Mouse (Mus musculus) CH12.LX (cell line): Measurements from ENCODE around the gene Sec31a. TPM values are rescaled to one million over a fixed set of nuclear protein-coding genes. Genes with fewer than 3 reads are reported as not detected.

Source experiments
- DNase-seq: peaks from one replicate; pipeline ENCODE4 v3.0.0-alpha.2; 2013; ENCODE audit errors: extremely low read depth
- H3K27ac ChIP-seq: 2 replicates; pipeline ENCODE4 v1.5.1; 2012; ENCODE audit warnings: low read depth, mild to moderate bottlenecking, control low read depth, moderate library complexity; ENCODE audit not compliant: insufficient read depth
- H3K27me3 ChIP-seq: replicated peaks from 2 replicates; pipeline ENCODE3; 2012; ENCODE audit warnings: inconsistent platforms
- H3K36me3 ChIP-seq, 2 experiments: replicated peaks in 1 of 2; 2 replicates each; pipeline versions ENCODE3 to v1.6.1; 2012; ENCODE audit warnings: inconsistent platforms in 1 of 2, low read length in 1 of 2, mild to moderate bottlenecking in 1 of 2, mixed read lengths in 1 of 2, moderate library complexity in 1 of 2; ENCODE audit not compliant: control insufficient read depth in 1 of 2, insufficient read depth in 1 of 2
- H3K4me1 ChIP-seq, 2 experiments: 2 replicates each; pipeline ENCODE4 v1.6.1; 2012; ENCODE audit warnings: inconsistent platforms in 1 of 2, moderate library complexity in 1 of 2; ENCODE audit not compliant: insufficient read depth in 2 of 2, control insufficient read depth in 1 of 2
- H3K4me2 ChIP-seq: 2 replicates; pipeline ENCODE4 v1.6.1; 2012; ENCODE audit warnings: low read depth, mild to moderate bottlenecking, control low read depth; ENCODE audit not compliant: poor library complexity, insufficient read depth, severe bottlenecking
- H3K4me3 ChIP-seq, 3 experiments: fragments of 150-350 bp in 1 of 3; sonication (generic) in 1 of 3; replicated peaks in 1 of 3; 2 replicates each; pipeline versions ENCODE3 to v1.5.1; 2011 to 2012; ENCODE audit warnings: low read depth in 2 of 3, low read length in 2 of 3, mild to moderate bottlenecking in 2 of 3, moderate library complexity in 2 of 3, control low read depth in 1 of 3, improper control_type of control experiment in 1 of 3, inconsistent platforms in 1 of 3, mixed read lengths in 1 of 3; ENCODE audit not compliant: poor library complexity in 1 of 3
- H3K79me2 ChIP-seq: replicated peaks from 2 replicates; pipeline ENCODE4 v1.6.1; 2012; ENCODE audit warnings: mild to moderate bottlenecking, moderate library complexity; ENCODE audit not compliant: control insufficient read depth, poor library complexity, insufficient read depth, severe bottlenecking; ENCODE audit errors: extremely low read depth
- H3K9ac ChIP-seq: 2 replicates; pipeline ENCODE4 v1.6.1; 2012; ENCODE audit warnings: low read depth, mild to moderate bottlenecking, control low read depth, moderate library complexity; ENCODE audit not compliant: insufficient read depth
- H3K9me3 ChIP-seq: replicated peaks from 2 replicates; pipeline ENCODE3; 2012; ENCODE audit warnings: low read length, inconsistent platforms, mixed read lengths
- BHLHE40 ChIP-seq: IDR thresholded peaks from 2 replicates; pipeline ENCODE4 v1.6.1; 2011; ENCODE audit warnings: mild to moderate bottlenecking, low read depth, low read length, improper control_type of control experiment
- CHD1 ChIP-seq: IDR thresholded peaks from 2 replicates; pipeline ENCODE4 v1.6.1; 2012; ENCODE audit warnings: low read depth, low read length, improper control_type of control experiment, inconsistent platforms
- CHD2 ChIP-seq: IDR thresholded peaks from 2 replicates; pipeline ENCODE4 v1.6.1; 2011; ENCODE audit warnings: low read length, improper control_type of control experiment
- E2F4 ChIP-seq: IDR thresholded peaks from 2 replicates; pipeline ENCODE4 v1.6.1; 2011; ENCODE audit warnings: low read depth, low read length, improper control_type of control experiment; ENCODE audit not compliant: insufficient replicate concordance
- EP300 ChIP-seq: IDR thresholded peaks from 2 replicates; pipeline ENCODE4 v1.6.1; 2011; ENCODE audit warnings: low read length, improper control_type of control experiment
- HCFC1 ChIP-seq: IDR thresholded peaks from 2 replicates; pipeline ENCODE4 v1.6.1; 2012; ENCODE audit warnings: low read depth, mild to moderate bottlenecking, inconsistent platforms, low read length, improper control_type of control experiment
- IRF4 ChIP-seq: IDR thresholded peaks from 2 replicates; pipeline ENCODE4 v1.6.1; 2014; ENCODE audit warnings: low read depth, mild to moderate bottlenecking, inconsistent platforms, low read length, improper control_type of control experiment
- JUND ChIP-seq: conservative IDR thresholded peaks from 2 replicates; pipeline ENCODE4 v1.6.1; 2011; ENCODE audit warnings: low read depth, low read length, improper control_type of control experiment
- MAZ ChIP-seq: IDR thresholded peaks from 2 replicates; pipeline ENCODE4 v1.6.1; 2012; ENCODE audit warnings: low read depth, mild to moderate bottlenecking, inconsistent platforms, low read length, improper control_type of control experiment, moderate library complexity
- MEF2A ChIP-seq: IDR thresholded peaks from 2 replicates; pipeline ENCODE4 v1.6.1; 2014; ENCODE audit warnings: low read depth, mild to moderate bottlenecking, inconsistent platforms, low read length, improper control_type of control experiment, borderline replicate concordance
- MXI1 ChIP-seq: IDR thresholded peaks from 2 replicates; pipeline ENCODE4 v1.6.1; 2011; ENCODE audit warnings: mild to moderate bottlenecking, low read depth, low read length, improper control_type of control experiment
- MYC ChIP-seq: IDR thresholded peaks from 2 replicates; pipeline ENCODE4 v1.6.1; 2011; ENCODE audit warnings: low read depth, mild to moderate bottlenecking, improper control_type of control experiment, low read length
- NELFE ChIP-seq: IDR thresholded peaks from 2 replicates; pipeline ENCODE4 v1.6.1; 2011; ENCODE audit warnings: low read depth, low read length, improper control_type of control experiment
- POLR2AphosphoS2 ChIP-seq: IDR thresholded peaks from 2 replicates; pipeline ENCODE4 v1.6.1; 2011; ENCODE audit warnings: low read depth, low read length, improper control_type of control experiment
- SIN3A ChIP-seq: IDR thresholded peaks from 2 replicates; pipeline ENCODE4 v1.6.1; 2012; ENCODE audit warnings: low read length, improper control_type of control experiment, inconsistent platforms
- TBP ChIP-seq: conservative IDR thresholded peaks from 2 replicates; pipeline ENCODE4 v1.6.1; 2011; ENCODE audit warnings: low read depth, low read length, improper control_type of control experiment
- TCF12 ChIP-seq: IDR thresholded peaks from 2 replicates; pipeline ENCODE4 v1.6.1; 2014; ENCODE audit warnings: low read depth, mild to moderate bottlenecking, inconsistent platforms, low read length, improper control_type of control experiment
- ZC3H11A ChIP-seq: IDR thresholded peaks from 2 replicates; pipeline ENCODE4 v1.6.1; 2012; ENCODE audit warnings: low read depth, mild to moderate bottlenecking, inconsistent platforms, low read length, improper control_type of control experiment
- ZMIZ1 ChIP-seq: IDR thresholded peaks from 2 replicates; pipeline ENCODE4 v1.6.1; 2012; ENCODE audit warnings: low read depth, mild to moderate bottlenecking, inconsistent platforms, low read length, improper control_type of control experiment
- ZNF384 ChIP-seq: IDR thresholded peaks from 2 replicates; pipeline ENCODE4 v1.6.1; 2012; ENCODE audit warnings: low read depth, low read length, improper control_type of control experiment, inconsistent platforms
- dilution Hi-C: fragments of 300-500 bp; cut with MboI; formaldehyde crosslinking; loops from 2 replicates; pipeline ENCODE4 v1.14.3; 2020; ENCODE audit warnings: low sequenced_read_pairs; ENCODE audit not compliant: extremely low pct_unique_long_range_greater_than_20kb, extremely low pct_ligation_motif_present
- in situ Hi-C: fragments of 300-500 bp; cut with MboI; formaldehyde crosslinking; loops from 3 replicates; pipeline ENCODE4 v1.14.3; 2019; ENCODE audit warnings: low sequenced_read_pairs, low pct_ligation_motif_present, low pct_unique_long_range_greater_than_20kb, mixed read lengths
- polyA plus RNA-seq: library from polyadenylated mRNA; unstranded; fragments of >175 nt; gene quantifications from 2 replicates; pipeline ENCODE4 v1.2.1, GENCODE M21; 2012; ENCODE audit warnings: low read depth; ENCODE audit not compliant: insufficient read length
- total RNA-seq, 2 experiments: library from RNA; depleted of rRNA; stranded (reverse); fragments of 300-350 nt in 1 of 2; fragments of >200 nt in 1 of 2; gene quantifications; 2 replicates each; pipeline ENCODE4 v1.2.3; 2012 to 2014

Sec31a gene
- total and polyA plus RNA-seq, 3 experiments: 48.5 to 161 (median 52.2) TPM

DNA sequence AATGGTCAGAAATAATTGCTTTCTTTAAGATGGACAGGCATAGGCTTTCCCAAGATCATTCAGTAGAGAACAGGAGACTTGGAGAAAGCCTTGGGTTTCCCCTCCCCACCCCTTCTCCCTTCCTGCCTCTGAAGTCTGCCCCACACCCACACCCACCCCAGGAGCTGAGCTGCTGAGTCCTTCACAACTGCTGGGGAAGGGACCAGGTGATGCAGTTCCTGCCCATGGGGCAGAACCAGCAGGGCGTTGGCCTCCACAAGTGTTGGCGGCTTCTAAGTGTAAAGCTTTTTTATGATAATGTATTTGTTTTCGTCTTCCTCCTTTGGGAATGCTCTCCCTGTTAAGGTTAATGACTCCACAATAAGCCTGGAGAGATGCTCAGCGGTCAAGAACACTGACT, 78.2 kb downstream of the Sec31a start:
- Histone ChIP-seq H3K4me3 (no peak overlapping the region), H3K27me3 (no peaks in the 10 kb centered on the region), H3K4me2 (no peak overlapping the region), H3K9me3 (no peaks in the 10 kb centered on the region), H3K4me1 (peaks cover 27 to 47% of the 10 kb centered on the region in 2 experiments), H3K9ac (no peak overlapping the region), H3K27ac (no peak overlapping the region), H3K79me2 (no peaks in the 10 kb centered on the region), H3K36me3 (no peaks in the 10 kb centered on the region)
- dilution Hi-C loops (no loop called here), in situ Hi-C loops (no loop called here)
- DNase-seq: no peak
- TF ChIP-seq EP300: no peak
- no peak for TF ChIP-seq SIN3A
- TF ChIP-seq MYC: no peak
- no peak for TF ChIP-seq TCF12
- no peak for TF ChIP-seq IRF4
- no peak for TF ChIP-seq CHD1
- TF ChIP-seq TBP: no peak
- no peak for TF ChIP-seq POLR2AphosphoS2
- no peak for TF ChIP-seq BHLHE40
- no peak for TF ChIP-seq ZMIZ1
- TF ChIP-seq E2F4: no peak
- no peak for TF ChIP-seq ZC3H11A
- TF ChIP-seq ZNF384: no peak
- no peak for TF ChIP-seq MXI1
- TF ChIP-seq NELFE: no peak
- no peak for TF ChIP-seq CHD2
- TF ChIP-seq MEF2A: no peak
- TF ChIP-seq JUND: no peak
- TF ChIP-seq MAZ: no peak

DNA sequence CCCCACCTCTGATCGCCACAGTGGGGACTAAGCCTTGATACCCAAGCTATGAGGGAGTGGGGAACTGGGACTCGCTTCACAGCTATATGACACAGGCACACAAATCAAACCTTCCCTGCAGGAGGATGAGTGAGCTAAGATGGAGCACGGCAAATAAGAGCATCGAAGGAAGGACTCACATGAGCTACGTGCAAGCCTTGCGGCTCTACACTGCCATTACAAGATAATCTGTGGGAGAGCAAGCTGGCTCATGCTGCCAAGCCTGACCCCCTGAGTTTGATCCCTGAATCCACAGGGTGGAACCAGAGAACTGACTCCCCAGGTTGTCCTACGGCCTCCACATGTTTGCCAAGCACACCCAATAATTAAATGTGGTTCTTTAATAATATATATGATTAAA, 79.2 kb downstream of the Sec31a start:
- in situ Hi-C loops: no loop called here
- Histone ChIP-seq H3K36me3 (no peaks in the 10 kb centered on the region), H3K4me3 (no peak overlapping the region), H3K9me3 (no peaks in the 10 kb centered on the region), H3K27ac (no peak overlapping the region), H3K4me2 (no peak overlapping the region), H3K79me2 (no peaks in the 10 kb centered on the region), H3K4me1 (peaks cover 18 to 47% of the 10 kb centered on the region in 2 experiments), H3K27me3 (no peaks in the 10 kb centered on the region), H3K9ac (no peak overlapping the region)
- DNase-seq: no peak
- dilution Hi-C loops: no loop called here
- TF ChIP-seq HCFC1: no peak
